Mouse (Mus musculus): ENCODE results near the gene Nipa1.
A peak's percentile ranks its signal among the peaks of the same experiment; 100 is the strongest.

Nipa1 gene

DNA sequence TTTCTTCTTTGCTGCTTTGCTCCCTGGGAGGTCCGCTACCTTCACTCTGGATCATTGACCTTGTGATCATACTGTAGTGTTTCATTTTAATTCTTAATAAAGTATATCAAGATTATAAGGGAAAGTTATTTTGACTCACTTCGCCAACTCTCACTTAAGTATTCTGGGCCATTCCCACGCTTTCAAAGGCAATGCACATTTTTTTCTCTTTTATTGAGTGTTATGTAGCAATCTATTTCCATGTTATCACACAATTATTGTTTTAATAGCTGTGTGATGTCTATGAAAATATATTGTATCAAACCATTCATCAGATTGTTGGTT, at the start of gene Nipa1:
Gene Nipa1, minus strand, starts transcription at position 25 of the 324 bp plus-strand sequence.
- no peak for DNase-seq (ENCODE audit: low spot score)

DNA sequence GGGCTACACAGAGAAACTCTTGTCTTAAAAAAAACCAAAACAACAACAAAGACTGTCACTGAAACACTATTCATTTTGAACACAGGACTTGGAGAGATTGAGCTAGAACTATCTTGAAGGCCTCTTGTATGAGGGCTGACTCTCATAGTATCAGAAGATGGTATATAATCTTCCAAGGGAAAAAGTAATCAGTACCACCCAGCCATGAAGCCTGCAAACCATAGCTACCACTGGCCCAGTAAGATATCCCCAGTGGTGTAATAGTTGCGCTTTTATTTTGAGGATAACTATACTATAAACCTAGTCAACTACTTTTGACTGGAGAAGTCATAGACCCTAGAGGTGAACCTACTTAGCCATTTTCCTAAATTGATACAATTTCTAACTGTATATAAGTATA, 46.9 kb upstream of the Nipa1 start:
- no peak for DNase-seq (ENCODE audit: low spot score)

DNA sequence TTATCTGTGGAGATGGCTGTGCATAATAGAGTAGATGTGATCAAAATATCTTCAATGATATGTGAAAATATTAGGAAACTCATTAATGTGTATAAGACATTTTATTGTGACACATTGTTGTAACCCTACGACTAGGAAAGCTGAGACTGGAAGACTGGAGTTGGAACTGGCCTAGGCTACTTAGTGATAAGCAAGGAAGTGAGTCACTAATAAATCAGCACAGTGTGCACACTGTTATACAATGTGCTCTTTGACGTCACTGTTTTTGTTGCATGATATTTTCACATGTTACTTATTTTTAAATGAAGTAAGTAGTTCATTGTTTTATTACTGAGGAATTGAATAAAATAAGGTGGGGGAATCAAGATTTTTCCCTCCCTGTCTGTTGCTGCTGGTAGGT, 46.4 kb upstream of the Nipa1 start:
- DNase-seq (ENCODE audit: low spot score), result no peak

DNA sequence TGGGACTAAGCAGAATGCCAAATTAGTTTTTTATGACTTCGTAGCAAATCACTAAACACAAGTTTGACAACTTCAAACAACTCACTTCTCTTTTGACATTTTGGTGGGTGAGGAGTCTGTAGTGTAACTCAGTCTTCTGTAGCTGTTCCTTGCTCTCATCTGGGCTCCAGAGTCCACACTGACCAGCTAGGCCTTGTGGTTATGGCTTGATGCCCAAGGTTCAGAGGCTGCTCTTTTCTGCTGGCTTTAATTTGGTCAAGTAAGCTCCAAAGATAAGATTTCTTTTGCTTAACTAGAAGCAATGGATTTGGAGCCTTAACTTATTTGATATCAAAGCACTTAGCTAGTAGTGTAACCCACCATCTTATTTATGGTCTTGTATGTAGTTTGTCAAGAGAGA, 45.1 kb upstream of the Nipa1 start:
- DNase-seq (ENCODE audit: low spot score), result no peak

DNA sequence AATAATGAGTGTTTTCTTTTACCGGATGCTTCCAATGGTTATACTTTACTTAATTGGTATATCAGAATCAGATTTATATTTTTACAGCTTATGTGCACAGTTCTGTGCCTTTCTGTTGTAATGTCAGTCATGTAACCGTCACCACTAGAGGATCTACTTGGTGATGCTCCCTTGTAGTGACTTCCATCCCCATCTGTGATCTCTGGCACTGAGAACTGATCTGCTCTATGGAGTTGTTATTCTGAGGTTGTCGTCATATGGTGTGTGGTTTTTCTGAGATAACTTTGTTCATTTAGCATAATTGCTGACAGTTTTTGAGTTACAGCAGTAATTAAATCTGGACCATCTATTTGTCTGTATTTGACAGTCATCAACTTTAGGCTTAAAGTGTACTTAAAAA, 35.6 kb upstream of the Nipa1 start:
- no peak for DNase-seq (ENCODE audit: low spot score)

DNA sequence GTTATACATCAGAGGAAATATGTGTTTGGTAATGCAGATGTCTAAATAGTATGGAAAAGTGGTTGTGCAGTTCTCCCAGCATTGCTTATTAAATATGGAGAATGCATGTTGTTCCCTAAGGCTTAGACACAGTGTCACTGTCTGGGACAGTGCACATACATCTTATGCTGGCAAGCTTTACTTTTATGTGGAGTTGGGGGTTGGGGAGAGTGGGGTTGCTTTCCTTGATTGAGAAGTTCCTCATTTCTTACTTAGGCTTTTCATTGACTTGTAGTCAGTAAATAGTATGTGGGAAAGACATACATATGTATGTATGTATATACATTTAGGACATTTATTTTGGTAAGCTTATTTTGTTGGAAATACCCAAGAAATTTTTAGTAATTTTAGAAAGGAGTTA, 33.2 kb upstream of the Nipa1 start:
- DNase-seq (ENCODE audit: low spot score), result no peak

DNA sequence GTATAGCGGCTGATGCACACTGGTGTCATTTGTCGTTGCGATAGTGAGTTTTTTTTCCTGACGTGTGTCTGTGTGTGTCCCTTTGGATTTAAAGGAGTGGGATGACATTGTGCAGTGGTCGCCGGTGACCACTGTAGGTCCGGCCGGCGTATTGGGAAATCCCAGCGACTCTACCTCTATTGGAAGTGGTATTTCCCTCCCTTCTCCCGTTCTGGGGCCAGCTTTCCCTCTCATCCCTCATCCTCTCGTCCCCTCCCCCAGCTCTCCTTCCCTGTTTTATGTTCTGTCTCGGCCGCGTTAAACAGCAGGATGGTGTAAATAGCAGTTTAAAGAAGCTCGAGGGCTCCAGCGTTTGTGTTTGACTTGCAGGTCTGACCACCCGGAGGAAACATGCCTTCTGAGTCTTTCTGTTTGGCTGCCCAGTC, 30.7 kb upstream of the Nipa1 start:
- DNase-seq (ENCODE audit: low spot score), result peak; percentile 1

DNA sequence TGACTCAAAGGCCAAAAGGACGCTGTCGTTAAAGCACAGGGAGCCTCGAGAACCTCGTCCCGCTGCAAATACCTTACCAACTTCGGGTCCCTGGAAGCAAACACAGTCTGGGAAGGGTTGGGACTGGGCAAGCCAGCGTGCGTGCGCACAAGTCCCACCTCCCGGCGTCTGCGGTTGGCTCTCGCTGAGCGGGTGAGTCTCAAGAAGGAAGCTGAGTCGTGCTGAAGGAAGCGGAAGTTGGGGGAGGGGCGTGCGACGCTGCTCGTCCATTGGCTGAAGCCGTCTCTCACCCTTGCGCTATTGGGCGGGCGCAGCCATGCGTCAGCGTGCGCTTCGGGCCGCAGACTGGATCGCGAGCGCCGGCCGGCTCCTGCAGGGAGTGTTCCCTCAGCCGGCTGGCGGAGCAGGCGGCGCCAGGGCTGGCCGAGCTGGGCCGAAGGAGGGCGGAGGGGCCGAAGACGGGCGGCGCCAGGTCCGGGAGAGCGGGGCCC, 30.1 kb upstream of the Nipa1 start, which contains the start of gene Herc2:
Gene Herc2, plus strand, starts transcription at position 366 of the 491 bp plus-strand sequence.
- DNase-seq (ENCODE audit: low spot score), result peak; percentile 96

DNA sequence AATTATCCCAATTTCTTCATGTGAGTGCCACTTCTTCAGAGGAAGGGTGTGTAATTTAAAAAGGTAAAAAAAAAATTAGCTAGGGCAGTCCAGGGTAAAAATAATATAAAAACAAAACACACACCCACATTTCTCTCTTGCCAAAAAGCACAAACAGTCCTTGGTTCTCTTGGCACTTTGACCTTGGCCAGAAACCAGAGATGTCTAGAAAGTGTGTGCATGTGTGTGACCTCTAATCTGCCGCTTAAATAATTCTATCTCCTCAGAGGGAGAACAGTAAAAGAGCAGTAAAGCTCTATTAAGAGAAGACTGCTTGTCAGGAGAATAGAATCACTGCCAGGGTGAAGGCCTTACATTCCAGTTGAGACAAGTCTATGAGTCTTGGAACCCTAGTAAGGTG, 27.4 kb upstream of the Nipa1 start:
- DNase-seq (ENCODE audit: low spot score), result no peak

DNA sequence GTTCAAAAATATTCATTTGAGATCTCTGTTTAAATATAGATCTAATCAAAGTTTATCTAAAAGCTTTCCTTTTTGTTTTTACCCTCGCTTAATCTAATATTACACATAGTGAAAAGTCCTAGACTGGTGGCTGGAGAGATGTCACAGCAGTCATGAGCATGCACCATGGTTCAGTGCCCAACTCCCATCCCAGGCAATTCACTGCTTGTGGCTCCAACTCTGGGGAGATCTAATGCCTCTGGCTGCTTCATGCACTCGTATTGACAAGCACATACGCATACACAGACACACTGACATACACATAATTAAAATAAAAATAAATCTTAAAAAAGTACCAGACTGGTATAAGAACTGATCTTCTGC, 24.5 kb upstream of the Nipa1 start:
- DNase-seq (ENCODE audit: low spot score), result no peak

DNA sequence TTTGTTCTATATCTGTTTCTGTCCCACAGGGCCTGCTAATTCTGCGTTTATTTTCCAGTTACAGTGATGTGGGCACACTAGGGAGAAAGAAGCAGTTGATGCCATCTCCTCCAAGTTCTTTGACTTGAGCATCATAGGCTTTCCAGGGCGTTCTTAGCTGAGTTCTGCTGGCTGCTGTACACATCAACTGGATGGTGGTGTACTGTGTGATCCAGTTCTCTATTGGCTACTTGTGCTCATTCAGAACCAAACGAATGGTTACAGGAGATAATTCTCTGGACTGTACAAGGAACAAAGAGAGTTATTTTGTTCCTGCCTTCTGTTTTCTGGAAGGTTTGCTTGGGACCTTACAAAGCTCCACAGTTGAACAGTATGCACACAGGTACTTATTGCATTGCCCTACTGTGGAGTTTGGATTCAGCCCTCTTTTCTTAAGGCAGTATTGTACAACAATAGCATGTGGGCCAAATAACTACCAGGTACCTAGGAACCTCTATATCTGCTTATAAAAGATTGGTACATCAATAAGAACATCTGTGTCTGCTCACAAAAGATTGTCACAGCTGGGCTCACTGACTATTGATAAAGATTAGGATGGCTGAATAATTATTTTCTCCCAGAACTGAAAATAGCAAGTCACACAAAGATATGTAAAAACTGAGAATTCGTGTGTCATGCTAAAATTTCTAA, 24.0 kb upstream of the Nipa1 start:
- DNase-seq (ENCODE audit: low spot score), result no peak

DNA sequence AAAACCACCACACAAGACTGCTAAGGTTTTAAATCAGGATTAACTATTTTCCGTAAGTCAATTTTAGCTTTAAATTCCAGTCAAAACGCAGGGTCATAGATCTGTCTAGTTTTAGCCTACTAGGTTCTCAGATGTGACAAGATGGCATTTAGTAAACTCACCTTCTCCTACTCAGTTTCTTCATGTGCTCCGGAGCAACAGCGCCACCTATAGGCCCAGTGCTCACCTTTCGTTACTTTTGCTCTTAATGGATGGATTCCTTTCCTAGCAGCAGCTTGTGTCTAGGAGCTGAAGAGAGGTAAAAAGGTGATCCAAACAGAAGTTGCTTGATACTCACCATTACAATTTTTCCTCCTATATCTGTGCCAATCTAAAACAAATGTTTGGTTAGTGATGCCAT, 22.6 kb upstream of the Nipa1 start:
- DNase-seq (ENCODE audit: low spot score), result peak; percentile 74

DNA sequence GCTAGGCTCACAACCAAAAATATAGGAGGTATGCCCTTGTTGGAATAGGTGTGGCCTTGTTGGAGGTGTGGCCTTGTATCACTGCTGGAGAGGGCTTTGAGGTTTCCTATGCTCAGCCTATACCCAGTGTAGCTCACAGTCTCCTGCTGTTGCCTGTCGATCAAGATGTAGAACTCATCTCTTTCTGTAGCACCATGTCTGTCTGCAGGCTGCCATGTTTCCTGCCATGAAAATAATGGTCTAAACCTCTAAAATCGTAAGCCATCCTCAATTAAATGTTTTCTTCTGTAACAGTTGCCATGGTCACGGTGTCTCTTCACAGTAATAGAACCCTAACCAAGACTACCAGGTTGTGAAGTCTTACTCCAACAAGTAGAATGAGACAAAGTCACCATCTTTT, 3.8 kb upstream of the Nipa1 start:
- no peak for DNase-seq (ENCODE audit: low spot score)

DNA sequence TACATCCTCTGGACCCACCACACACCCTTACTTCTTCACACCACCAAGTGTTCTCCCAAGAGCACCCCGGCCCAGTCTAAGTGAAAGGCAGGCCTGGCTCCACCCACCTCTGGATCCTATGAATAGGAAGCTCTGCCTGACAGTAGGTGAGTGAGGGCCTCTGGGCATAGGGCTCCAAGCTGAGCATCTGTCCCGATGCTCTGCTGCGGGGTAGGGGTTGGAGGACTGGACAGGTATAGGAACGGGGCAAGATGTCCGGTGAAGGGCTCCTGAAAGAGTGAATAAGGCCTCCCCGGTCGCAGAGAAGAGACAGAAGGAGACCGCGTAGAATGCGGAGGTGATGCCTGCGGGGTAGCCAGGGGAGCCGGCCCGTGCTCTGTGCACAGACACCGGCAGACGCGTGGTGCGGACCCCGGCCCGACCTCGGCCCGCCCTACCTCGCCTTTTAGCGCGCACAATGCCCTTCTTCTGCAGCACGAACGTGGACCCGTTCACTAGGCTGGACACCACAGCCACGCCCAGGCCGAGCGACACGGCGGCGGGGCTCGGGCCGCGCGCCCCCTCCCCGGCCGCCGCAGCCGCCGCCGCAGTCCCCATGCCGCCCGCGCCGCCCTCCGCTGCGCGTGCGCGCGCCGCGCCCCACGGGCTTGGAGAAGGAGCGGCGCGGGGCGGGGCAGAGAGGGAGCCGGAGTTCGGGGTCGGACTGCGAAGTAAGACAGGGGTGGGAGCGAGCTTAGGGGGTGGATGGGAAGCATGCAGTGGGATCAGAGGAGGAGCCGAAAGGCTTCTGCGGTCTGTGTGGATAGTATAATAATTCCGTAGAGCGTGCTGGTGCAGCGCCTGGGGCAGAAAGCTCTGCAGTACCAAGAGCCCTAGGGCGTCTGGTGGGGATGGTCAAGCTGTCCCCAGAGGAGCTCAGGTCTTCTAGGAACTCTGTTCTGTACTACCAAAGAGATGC, 503 bp downstream of the Nipa1 start:
- peak; percentile 67 for DNase-seq (ENCODE audit: low spot score)

DNA sequence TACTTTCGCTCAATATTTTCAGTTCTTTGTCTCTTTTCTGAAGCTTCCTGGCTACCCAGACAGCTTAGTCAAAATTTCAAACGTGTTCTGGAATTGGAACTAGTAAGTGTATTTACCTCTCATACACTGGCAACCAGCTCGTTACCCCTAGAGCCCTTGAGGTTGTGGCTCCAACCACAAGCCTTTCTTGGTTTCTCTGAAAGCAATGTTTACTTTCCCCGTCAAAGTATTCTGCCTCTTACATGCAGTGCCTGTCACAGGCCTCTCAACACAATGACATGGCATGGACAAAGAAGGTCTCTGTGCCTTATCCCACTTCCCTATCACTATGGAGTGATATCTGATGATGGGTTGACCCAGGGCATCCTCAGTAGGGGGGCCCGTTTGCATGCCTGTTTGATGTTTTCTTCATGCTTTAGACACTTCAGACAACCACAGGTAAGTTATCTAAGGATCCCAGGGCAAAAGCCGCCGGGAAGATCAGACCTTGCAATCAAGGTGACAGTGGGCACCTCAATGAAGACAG, 1.2 kb downstream of the Nipa1 start:
- DNase-seq (ENCODE audit: low spot score), result peak; percentile 37

DNA sequence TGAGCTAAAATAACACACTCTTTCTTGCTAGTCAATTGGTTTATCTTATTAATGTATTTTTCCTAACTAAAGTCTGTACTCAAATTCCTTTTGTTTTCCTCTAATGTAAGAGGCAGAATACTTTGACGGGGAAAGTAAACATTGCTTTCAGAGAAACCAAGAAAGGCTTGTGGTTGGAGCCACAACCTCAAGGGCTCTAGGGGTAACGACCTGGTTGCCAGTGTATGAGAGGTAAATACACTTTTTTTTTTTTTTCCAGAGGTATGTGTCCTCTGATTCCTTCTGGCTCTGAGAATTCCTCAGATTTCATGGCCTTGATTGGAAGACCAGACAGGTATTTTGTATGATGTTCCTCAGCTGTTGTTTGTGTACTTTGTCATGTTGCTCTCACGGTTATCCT, 2.0 kb downstream of the Nipa1 start:
- DNase-seq (ENCODE audit: low spot score), result no peak

DNA sequence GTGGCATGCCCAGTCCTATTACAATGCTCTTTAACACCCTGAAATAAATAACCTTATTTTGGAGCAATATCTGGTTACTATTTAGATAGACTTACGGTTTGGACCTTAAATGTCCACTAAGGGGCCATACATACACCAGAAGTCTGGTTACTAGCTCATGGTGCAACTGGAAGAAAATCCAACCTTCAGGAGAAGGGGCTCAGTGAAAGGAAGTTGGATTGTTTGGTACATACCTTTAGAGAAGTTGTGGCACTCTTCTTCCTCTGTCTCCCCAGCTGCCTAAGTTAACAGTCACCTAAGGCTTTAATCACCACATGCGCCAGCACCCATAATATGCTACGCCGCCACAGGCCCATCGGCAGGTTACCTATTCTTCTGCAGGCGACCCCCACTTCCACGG, 3.9 kb downstream of the Nipa1 start:
- DNase-seq (ENCODE audit: low spot score), result no peak

DNA sequence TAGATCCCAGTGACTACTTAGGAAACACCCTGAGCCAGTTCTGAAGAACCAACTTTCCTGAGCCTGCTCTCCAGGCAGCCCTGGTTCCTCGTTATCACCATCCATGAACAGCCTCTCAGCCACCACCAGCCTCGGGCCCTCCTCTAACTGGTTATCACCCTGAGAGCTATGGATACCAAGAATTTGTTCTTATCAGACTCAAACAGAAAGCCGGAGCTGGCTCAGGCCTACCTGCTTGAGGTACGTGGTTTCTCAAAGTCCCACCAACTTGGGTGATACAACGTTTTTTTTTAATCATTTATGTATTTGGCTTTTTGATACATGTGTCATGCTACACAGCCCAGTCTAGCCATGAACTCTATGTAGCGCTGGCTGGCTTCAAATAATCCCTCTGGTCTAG, 4.6 kb downstream of the Nipa1 start:
- peak; percentile 57 for DNase-seq (ENCODE audit: low spot score)

DNA sequence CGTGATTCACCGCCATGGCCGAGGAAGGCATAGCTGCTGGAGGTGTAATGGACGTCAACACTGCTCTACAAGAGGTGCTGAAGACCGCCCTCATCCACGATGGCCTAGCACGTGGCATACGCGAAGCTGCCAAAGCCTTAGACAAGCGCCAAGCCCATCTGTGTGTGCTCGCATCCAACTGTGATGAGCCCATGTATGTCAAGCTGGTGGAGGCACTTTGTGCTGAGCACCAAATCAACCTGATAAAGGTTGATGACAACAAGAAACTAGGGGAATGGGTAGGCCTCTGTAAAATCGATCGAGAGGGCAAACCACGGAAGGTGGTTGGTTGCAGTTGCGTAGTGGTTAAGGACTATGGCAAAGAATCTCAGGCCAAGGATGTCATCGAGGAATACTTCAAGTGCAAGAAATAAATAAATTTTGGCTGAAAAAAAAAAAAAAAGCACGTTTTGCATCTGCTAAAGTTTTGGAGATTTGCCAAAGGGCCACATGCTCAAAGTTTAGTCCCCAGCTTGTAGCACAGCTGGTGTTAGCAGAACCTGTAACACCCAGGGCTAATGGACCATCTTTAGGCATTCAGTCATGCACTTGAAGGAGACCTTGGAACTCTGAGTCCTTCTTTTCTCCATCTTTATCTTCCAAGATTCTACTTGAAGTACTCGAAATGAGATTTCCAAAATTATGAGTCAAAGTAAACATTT, 5.6 kb downstream of the Nipa1 start:
- DNase-seq (ENCODE audit: low spot score), result peak; percentile 2

DNA sequence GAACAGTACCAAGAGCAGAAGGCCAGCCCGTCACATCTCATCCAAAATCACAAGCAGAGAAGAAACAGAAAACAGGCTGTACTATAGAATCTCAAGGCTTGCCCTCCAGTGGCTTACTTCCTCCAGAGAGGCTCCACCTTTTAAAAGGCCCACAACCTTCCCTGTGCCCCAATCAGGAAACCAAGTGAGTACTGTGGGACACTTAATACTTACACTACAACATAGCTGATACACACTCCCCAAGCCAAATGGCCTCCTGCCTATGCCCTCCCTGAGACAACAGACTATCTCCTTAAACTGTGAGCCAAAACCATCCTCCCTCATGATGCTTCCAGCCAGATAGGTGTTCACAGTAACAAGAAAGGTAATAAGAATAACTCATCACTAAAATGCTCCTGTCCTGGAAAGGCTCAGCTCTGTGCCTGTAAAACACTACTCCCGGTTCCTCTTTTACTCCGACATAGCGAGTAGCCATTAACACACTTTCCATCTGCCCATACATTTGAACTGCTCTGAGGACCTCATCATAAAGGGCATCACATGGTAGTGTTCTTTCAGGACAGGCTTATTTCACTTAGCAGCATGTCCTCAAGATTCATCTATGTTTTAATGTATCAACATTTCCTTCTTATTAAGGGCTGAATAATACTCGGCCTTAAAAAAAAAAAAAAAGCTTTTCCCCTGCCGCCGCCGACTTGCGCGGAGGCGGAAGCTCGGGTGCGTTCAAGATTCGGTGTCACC, 6.3 kb downstream of the Nipa1 start:
- DNase-seq (ENCODE audit: low spot score), result peak; percentile 3

DNA sequence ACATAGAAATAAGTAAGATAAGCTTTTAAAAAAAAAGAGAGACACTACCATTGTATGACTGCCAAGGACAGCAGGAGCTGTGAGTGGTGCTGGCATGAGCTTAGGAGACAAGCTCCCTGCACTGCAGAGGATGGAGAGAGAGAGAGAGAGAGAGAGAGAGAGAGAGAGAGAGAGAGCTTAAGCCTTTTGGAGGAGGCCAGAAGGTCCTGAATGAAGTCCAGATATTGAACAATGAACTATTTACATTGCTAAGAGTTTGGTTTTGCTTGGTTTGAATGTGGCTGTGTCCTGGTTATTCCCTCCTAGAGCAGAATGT, 8.8 kb downstream of the Nipa1 start:
- DNase-seq (ENCODE audit: low spot score), result no peak

All from spleen, adult 12 weeks (tissue).